Mouse (Mus musculus): ENCODE data around the gene Clcf1. TPM values are rescaled to one million over a fixed set of nuclear protein-coding genes. Genes with fewer than 3 reads are reported as not detected.

Clcf1 gene
- 1 to 10 TPM; 2.5 to 4.2 TPM for total RNA-seq (2023)

DNA sequence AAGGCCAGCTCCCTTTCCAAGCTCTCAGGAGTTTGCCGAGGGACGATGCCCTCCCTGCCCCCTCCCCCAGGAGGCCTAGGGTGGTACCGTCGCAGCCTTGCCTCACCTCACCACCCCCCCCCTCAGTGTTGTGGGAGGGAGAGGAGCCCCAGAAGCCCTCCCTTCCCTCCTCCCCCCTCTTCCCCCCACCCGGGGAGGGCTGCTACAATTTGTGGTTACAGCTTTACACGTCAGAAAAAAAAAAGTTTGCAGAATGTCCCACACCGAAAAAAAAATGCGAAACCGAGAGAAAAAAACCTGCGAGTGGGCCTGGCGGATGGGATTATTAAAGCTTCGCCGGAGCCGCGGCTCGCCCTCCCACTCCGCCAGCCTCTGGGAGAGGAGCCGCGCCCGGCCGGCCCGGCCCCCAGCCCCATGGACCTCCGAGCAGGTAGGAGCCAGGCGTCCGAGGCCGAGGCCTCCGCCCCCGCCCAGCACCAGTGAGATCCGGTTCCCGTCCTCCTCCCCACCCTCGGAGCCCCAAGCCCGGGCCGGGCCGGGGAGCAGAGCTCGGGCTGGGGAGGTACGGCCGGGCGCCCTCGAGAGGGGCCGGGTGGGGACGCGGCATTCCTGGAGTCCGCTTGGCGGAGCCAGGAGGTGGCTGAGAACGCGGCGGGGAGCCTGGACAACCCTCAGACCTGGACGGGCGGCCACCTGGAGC, at the start of gene Clcf1, which contains the start of gene AC109138.7:
Gene Clcf1 (plus strand): TSS at position 168 of the 700 bp plus-strand sequence.
Gene AC109138.7 (plus strand): TSS at position 287 of the 700 bp plus-strand sequence.

DNA sequence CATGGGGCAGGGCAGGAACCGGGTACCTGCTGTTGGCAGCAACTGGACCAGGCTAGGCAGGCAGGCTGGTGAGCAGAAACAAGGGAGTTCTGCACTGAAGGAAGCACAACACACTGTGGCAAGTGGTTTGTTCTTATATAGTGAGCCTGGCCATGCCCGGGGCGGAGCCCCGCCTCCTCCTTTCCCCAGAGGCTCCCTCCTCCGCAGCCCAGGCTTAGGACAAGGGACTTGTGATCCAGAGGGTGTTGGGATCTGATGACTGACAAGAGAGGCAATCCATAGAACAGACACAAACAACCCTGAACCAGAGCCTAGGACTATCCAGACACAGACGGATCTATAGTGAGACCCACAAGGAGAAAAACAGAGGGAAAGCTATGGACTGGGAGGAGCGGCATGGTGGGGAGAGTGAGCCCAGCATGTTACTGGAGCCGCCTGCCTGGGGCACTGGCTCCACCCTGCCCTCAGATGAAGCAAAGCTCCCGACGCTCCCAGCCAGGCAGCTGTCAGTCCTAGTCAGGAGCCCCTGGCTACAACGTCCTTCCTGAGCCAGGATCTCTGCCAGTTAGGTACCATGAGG, 38.6 kb upstream of the Clcf1 start, which contains the start of gene Carns1:
Gene Carns1 (minus strand): TSS at position 112 of the 580 bp plus-strand sequence.

DNA sequence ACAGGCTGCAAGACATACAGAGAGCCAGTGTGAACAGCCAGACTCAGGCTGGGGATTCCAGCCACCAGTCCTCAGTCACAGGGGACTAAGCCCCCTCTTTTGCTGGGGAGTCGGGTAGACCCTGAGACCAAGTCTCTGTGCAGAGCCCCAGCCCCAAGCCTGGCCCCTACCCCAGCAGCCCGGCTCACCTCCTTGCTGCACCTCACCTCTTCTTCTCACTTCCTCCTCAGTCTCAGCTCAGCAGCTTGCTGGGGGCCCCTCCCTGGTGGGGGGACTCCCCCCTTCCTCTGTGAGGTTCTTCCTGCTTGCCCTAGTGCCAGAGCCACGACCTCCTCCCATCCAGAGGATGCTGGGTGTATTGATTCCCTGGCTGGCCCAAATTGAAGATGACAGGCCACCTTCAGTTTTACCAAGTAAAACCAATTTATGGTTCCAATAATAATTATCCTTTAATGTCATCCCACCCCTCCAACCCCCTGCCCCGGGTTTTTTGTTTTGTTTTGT, 23.2 kb upstream of the Clcf1 start, which contains the start of gene Tbc1d10c:
Gene Tbc1d10c (minus strand): TSS at position 454 of the 504 bp plus-strand sequence.

DNA sequence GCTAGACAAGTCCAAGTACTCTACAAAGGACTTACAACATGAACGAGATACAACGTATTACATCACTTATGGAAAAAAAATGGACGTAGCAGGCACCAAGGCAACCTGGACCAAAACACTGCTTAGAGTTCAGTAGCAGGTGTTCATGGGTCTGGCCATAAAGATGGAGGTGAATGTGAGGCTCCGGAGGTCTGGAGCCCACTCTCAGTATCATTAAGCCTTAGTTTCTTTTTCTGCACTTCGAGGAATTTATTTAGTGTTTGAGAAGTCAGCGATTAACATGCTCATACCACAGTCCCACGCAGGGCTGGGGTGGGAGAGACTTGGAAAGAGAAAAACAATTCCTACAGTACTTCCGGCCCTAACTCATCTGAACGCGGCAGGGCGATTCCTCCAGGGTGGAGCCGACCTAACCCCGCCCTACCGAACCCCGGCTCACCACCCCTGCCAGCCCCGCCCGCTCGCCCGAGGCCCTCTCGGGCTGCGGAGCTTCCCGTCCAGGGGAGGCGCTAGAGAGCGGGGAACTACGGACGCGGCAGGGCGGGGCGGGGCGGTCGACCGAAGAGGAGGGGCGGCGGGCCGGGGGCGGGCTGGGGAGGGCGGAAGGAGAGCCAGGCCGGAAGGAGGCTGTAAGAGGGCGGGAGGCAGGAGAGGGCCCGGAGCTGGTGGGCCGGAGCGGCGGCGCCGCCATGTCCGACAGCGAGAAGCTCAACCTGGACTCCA, 22.3 kb upstream of the Clcf1 start, which contains the start of gene Ppp1ca:
Gene Ppp1ca (plus strand): TSS at position 538 of the 723 bp plus-strand sequence.

DNA sequence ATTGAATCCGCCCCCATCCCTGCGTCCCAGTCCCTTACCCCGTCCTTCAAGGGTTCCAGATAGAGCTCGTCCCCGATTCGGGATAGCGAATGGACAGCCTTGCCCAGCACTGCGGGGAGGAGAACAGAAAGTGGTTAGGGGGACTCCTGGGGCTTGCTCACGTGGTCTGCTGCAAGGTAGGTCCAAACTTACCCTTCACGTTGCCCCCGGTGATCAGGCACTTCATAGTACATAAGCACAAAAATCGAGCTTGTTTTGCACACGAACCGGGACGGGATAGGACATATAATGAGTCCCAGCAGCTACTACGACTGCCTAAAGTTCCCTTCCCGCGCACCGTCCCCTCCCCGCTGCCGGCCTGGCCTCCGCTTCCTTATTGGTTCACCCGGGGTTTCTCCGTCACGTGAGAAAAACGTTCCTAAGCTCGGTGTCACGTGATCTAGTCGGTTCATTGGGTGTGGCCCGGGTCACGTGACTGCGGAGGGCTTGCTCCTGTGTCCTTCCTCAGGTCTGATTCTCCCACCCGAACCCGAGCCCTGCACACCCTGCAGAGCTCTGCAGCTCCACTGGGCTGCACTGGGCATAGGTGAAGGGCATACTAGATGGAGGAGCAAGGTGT, 12.6 kb upstream of the Clcf1 start, which contains the start of gene Rad9a:
Gene Rad9a (minus strand): TSS at position 372 of the 619 bp plus-strand sequence.

DNA sequence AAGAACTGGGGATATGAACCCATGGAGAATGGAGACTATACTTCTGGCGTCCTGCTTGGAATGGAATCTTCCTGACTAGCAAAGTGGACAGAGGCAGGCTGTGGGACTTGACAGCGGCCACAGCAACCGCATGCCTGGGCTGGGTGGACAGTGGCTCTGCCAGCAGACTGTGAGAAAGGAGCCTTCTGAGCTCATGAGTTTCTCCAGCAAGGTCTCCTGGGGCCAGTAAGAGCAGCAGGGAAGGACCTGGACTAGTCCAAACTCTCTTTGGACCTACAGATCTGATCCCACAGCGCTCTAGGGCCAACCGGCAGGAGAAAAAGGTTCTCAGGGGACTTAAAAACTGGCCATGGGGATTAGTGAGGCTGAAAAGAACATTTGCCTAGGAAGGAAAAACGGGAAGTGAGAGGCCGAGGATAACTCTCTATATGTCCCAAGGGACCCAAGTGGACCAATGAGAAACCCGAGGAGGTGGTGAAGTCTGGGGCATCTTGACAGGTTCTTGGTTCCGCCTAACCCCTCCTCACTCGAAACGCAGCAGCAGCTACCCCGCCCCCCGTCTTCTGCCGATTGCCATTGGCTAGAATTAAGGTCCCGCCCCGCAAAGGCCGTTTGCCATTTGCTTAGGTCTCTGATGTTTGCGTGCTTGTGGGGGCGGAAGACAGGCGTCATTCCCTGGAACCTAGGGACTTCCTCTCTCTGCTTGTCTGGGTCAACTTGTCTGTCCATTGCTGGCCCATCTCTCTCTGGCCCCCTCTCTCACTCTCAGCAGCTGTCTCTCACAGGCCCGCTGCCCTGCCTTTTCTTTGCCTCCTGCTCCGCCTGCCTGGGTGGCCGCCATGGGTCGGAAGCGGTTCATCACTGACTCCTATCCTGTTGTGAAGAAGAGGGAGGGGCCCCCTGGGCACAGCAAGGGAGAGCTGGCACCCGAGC, 17.5 kb downstream of the Clcf1 start, which contains the start of gene Pold4:
Gene Pold4 (plus strand): TSS at position 647 of the 933 bp plus-strand sequence.

DNA sequence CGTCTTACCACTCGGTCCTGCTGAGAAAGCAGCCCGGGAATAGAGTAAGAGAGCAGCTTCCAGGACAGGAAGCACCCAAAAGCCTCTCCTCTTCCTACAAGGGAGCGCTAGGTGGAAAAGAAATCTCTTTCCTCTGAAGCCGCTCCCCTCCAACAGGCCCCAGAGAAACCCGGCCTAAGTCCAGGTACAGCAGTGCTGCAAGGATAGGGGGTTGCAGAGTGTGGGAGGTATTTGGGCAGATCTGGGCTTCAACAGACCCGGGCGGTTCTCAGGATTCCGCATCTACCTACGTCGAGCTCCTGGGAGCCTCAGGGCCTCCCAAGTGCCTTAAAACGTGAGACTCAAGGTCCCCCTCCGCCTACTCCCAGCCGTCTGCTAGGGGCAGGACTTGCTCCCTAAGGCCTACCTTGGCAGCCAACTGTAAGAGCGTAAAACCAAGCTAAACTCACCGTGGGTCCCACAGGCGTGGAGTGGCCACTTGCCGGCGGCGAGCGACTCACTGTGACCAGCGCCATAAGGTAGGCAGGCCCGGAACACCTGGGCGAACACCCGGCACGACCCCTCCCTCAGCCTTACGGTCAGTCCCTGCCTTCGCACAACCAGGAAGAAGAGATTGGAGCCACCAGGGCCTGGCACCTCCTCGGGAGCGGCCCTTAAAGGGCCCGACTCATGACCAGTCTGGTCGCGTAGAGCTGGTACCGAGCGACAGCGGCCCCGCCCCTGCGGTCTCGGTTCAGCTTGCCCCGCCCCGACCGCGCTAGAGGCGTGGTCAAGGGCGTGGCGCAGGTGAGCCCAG, 54.7 kb downstream of the Clcf1 start, which contains the start of gene Ssh3:
Gene Ssh3 (minus strand): TSS at position 615 of the 796 bp plus-strand sequence.

Other genes starting within 250 kb of the Clcf1 start
- gene Aldh3b2, start 241.9 kb upstream of the Clcf1 start, total RNA-seq (2023), result 10 to 100 TPM; 12.6 to 14.7 TPM
- under 1 TPM; 0.53 to 0.88 TPM for gene Acy3, start 227.7 kb upstream of the Clcf1 start, total RNA-seq (2023)
- not detected for gene Tbx10, start 221.5 kb upstream of the Clcf1 start, total RNA-seq (2023)
- gene Nudt8, start 213.7 kb upstream of the Clcf1 start, total RNA-seq (2023), result 1 to 10 TPM; 4.7 to 4.8 TPM
- 1 to 10 TPM in 1 of 2 experiments, under 1 TPM in 1; 0.33 to 1.0 TPM for gene Gm49405, start 213.6 kb upstream of the Clcf1 start, total RNA-seq (2023)
- gene Doc2g, start 210.9 kb upstream of the Clcf1 start, total RNA-seq (2023), result under 1 TPM; 0.57 to 0.73 TPM
- gene Ndufv1, start 201.4 kb upstream of the Clcf1 start, total RNA-seq (2023), result 10 to 100 TPM; 68.4 to 70.8 TPM
- 10 to 100 TPM; 63.6 to 65.3 TPM for gene Gstp1, start 176.3 kb upstream of the Clcf1 start, total RNA-seq (2023)
- 1 to 10 TPM; 8.2 to 9.4 TPM for gene Gstp2, start 168.2 kb upstream of the Clcf1 start, total RNA-seq (2023)
- 1 to 10 TPM; 6.6 to 7.7 TPM for gene Gstp3, start 154.7 kb upstream of the Clcf1 start, total RNA-seq (2023)
- not detected for gene Cabp2, start 132.7 kb upstream of the Clcf1 start, total RNA-seq (2023)
- gene Cdk2ap2, start 117.1 kb upstream of the Clcf1 start, total RNA-seq (2023), result 100 to 1,000 TPM; 228 to 257 TPM
- gene Pitpnm1, start 114.2 kb upstream of the Clcf1 start, total RNA-seq (2023), result 100 to 1,000 TPM; 185 to 192 TPM
- gene Aip, start 88.4 kb upstream of the Clcf1 start, total RNA-seq (2023), result 100 to 1,000 TPM; 108 TPM
- gene Gpr152, start 74.5 kb upstream of the Clcf1 start, total RNA-seq (2023), result under 1 TPM in 1 of 2 experiments, not detected in 1; 0.13 TPM
- gene Cabp4, start 70.2 kb upstream of the Clcf1 start, total RNA-seq (2023), result under 1 TPM; 0.67 to 0.82 TPM
- 100 to 1,000 TPM; 188 to 219 TPM for gene Coro1b, start 65.6 kb upstream of the Clcf1 start, total RNA-seq (2023)
- 10 to 100 TPM; 13.8 to 18.6 TPM for gene Ptprcap, start 60.6 kb upstream of the Clcf1 start, total RNA-seq (2023)
- 10 to 100 TPM; 34.4 to 42.3 TPM for gene Rps6kb2, start 50.9 kb upstream of the Clcf1 start, total RNA-seq (2023)
- 10 to 100 TPM; 34.4 to 34.6 TPM for gene Carns1, start 38.8 kb upstream of the Clcf1 start, total RNA-seq (2023)
- 100 to 1,000 TPM; 126 to 134 TPM for gene Tbc1d10c, start 23.0 kb upstream of the Clcf1 start, total RNA-seq (2023)
- 100 to 1,000 TPM; 433 to 455 TPM for gene Ppp1ca, start 22.2 kb upstream of the Clcf1 start, total RNA-seq (2023)
- 10 to 100 TPM; 28.4 to 29.8 TPM for gene Rad9a, start 12.6 kb upstream of the Clcf1 start, total RNA-seq (2023)
- gene AC109138.7, start 119 bp downstream of the Clcf1 start, total RNA-seq (2023), result not detected
- gene Pold4, start 17.7 kb downstream of the Clcf1 start, total RNA-seq (2023), result 10 to 100 TPM; 53.1 to 57.3 TPM
- gene Ssh3, start 54.9 kb downstream of the Clcf1 start, total RNA-seq (2023), result 10 to 100 TPM; 28.7 to 35.5 TPM
- gene Ankrd13d, start 68.9 kb downstream of the Clcf1 start, total RNA-seq (2023), result 10 to 100 TPM; 33.9 to 37.4 TPM
- gene Grk2, start 92.0 kb downstream of the Clcf1 start, total RNA-seq (2023), result 100 to 1,000 TPM; 428 to 445 TPM
- gene Kdm2a, start 184.0 kb downstream of the Clcf1 start, total RNA-seq (2023), result 100 to 1,000 TPM in 1 of 2 experiments, 10 to 100 TPM in 1; 98.8 to 114 TPM
- not detected for gene Rhod, start 225.2 kb downstream of the Clcf1 start, total RNA-seq (2023)